Mouse (Mus musculus) kidney, adult 2 months (tissue): Measurements from ENCODE around the gene Hnrnpul1.

ENCODE experiments used
- CTCF ChIP-seq: fragments of 200-500 bp; conservative IDR thresholded peaks from 2 replicates; pipeline ENCODE4 v1.5.1; 2011; ENCODE audit warnings: low read depth, mild to moderate bottlenecking, control low read depth, low read length, moderate library complexity, mixed read lengths; ENCODE audit not compliant: insufficient read depth, insufficient read length
- POLR2A ChIP-seq: fragments of 200-500 bp; IDR thresholded peaks from one replicate; pipeline ENCODE4 v1.6.1; 2011; ENCODE audit warnings: low read depth, low read length, control low read depth

- no peak for TF ChIP-seq CTCF
- TF ChIP-seq POLR2A = no peak
Measured at GRCm38 (mm10) chr7:25703793-25704494, 50.6 kb downstream of the Hnrnpul1 start.
